Mouse (Mus musculus) lung, postnatal 0 days (tissue): ENCODE data around the gene Ajm1. TPM values are rescaled to one million over a fixed set of nuclear protein-coding genes. Genes with fewer than 3 reads are reported as not detected.

Experiments
- ATAC-seq: fragments of 200-750 bp; cut with Nextera tagmentation; 2 replicates; pipeline ENCODE4 v1.8.0; 2017; ENCODE audit warnings: moderate library complexity
- DNase-seq: peaks from one replicate; pipeline ENCODE4 v3.0.0-alpha.2; 2016; ENCODE audit warnings: low spot score
- H3K27ac ChIP-seq: fragments of 300-500 bp; sonication (generic); 2 replicates; pipeline ENCODE4 v1.5.1; 2014; ENCODE audit warnings: antibody characterized with exemption, mild to moderate bottlenecking, low read length, mixed read lengths
- H3K27me3 ChIP-seq: fragments of 300-500 bp; sonication (generic); replicated peaks from 2 replicates; pipeline ENCODE4 v1.6.1; 2014; ENCODE audit warnings: low read length, mixed read lengths; ENCODE audit not compliant: insufficient read depth
- H3K36me3 ChIP-seq: fragments of 300-500 bp; sonication (generic); 2 replicates; pipeline ENCODE4 v1.6.1; 2014; ENCODE audit warnings: low read length, mixed read lengths; ENCODE audit not compliant: insufficient read depth
- H3K4me1 ChIP-seq: fragments of 300-500 bp; sonication (generic); 2 replicates; pipeline ENCODE4 v1.6.1; 2014; ENCODE audit warnings: antibody characterized with exemption, low read depth, low read length, mixed read lengths; ENCODE audit not compliant: insufficient read depth
- H3K4me2 ChIP-seq: fragments of 300-500 bp; sonication (generic); replicated peaks from 2 replicates; pipeline ENCODE4 v1.6.1; 2014; ENCODE audit warnings: low read depth, mild to moderate bottlenecking, low read length, moderate library complexity, mixed read lengths
- H3K4me3 ChIP-seq: fragments of 300-500 bp; sonication (generic); 2 replicates; pipeline ENCODE4 v1.5.1; 2014; ENCODE audit warnings: low read depth, low read length
- H3K9ac ChIP-seq: fragments of 300-500 bp; sonication (generic); replicated peaks from 2 replicates; pipeline ENCODE4 v1.6.1; 2014; ENCODE audit warnings: low read depth, mild to moderate bottlenecking
- H3K9me3 ChIP-seq: fragments of 300-500 bp; sonication (generic); 2 replicates; pipeline ENCODE4 v1.6.1; 2016; ENCODE audit warnings: low read length, mixed read lengths
- CTCF ChIP-seq: IDR thresholded peaks from 2 replicates; pipeline ENCODE4 v1.5.1; 2016; ENCODE audit warnings: antibody characterized with exemption, mild to moderate bottlenecking
- EP300 ChIP-seq: IDR thresholded peaks from 2 replicates; pipeline ENCODE4 v1.6.1; 2016; ENCODE audit warnings: antibody characterized with exemption, mild to moderate bottlenecking, control low read depth
- WGBS: fragments of 180-500 bp; shearing (Covaris S2); extraction: QIAGEN DNeasy Blood & Tissue Kit; methylation state at CpG from one replicate; pipeline ENCODE4 v1.1.7; 2014; 5-methylcytosine and 5-hydroxymethylcytosine counted together
- polyA plus RNA-seq: library from polyadenylated mRNA; unstranded; fragments of >200 nt; fragmentation: Nextera tagmentation; extraction: Ambion mirVana; gene quantifications from 2 replicates; pipeline ENCODE4 v1.2.1, GENCODE M21; 2015

Ajm1 gene
- polyA plus RNA-seq, 1 experiment from 2014 or later: not detected

DNA sequence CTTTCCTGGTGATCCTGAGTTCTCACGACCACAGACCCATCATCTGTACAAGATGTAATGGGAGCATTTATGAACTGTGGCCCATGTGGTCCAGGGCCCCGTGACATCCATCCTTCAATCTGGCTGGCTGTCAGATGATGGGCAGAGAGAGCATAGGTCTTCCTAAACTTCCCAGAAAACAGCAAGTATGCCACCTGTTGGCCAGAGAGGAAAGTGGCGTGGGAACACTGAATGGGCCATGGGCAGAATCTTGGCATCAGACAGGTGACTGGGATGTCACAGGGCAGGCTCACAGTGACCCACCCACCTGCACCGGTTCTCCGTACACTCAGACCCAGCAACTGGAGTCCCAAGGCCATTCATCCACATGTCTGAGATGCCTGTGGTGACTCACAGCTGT, 30.4 kb downstream of the Ajm1 start:
- H3K9me3 ChIP-seq: no peaks in the 10 kb centered on the region
- H3K36me3 ChIP-seq: no peaks in the 10 kb centered on the region
- H3K9ac ChIP-seq: no peak overlapping the region
- H3K4me1 ChIP-seq: no peaks in the 10 kb centered on the region; the same call in 1 of the 2 replicates
- no peak overlapping the region for H3K27ac ChIP-seq
- TF ChIP-seq CTCF (peak; percentile 81), EP300 (no peak)
- no peaks in the 10 kb centered on the region for H3K27me3 ChIP-seq
- ATAC-seq (no peak), DNase-seq (peak; percentile 30)
- H3K4me2 ChIP-seq: no peak overlapping the region
- WGBS: 27% methylated on average over 5 of the region's 5 CpGs
- no peak overlapping the region for H3K4me3 ChIP-seq

GRCm38 (mm10) chr2:25549021-25549991, 32.3 kb downstream of the Ajm1 start:
- no peaks in the 10 kb centered on the region for H3K36me3 ChIP-seq
- no peak for ATAC-seq
- H3K9me3 ChIP-seq: no peaks in the 10 kb centered on the region
- H3K4me3 ChIP-seq: no peak overlapping the region
- H3K27me3 ChIP-seq: no peaks in the 10 kb centered on the region
- TF ChIP-seq CTCF: no peak
- no peak for TF ChIP-seq EP300
- no peak overlapping the region for H3K4me2 ChIP-seq
- no peak overlapping the region for H3K27ac ChIP-seq
- 67% methylated on average over 9 of the region's 9 CpGs for WGBS
- no peak for DNase-seq
- H3K9ac ChIP-seq: no peak overlapping the region
- H3K4me1 ChIP-seq: peaks cover 4% of the 10 kb centered on the region; the same call in 1 of the 2 replicates

DNA sequence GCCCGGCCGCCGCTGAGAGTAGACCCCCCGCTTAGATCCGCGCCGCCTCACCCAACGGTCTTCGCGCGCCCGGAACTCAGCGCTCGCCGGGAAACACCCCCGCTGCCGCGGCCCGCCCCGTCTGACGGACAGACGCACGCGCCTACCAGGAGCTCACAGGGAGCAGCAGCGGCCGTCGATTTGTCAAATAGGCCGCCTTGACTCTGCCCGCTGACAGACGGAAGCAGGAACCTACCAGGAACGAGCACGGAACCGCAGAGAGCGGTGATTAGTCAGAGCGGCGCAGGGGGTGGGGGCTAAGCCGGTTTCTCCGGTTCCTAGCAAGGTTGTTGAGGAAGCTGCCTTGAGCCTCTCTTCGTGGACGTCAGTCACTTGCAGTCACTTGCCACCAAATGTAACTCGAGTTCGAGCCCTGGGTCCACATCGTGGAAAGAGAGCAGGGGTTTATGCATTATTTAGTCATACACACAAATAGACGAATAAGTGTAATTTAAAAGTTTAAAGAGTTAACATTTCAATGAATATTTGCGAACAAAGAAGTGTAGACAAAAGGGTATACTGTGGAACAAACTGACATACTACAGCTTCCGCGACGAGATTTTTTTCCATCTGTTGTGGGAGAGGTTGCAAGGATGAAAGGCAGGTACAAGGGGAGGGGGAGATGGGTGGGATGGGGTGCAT, 34.6 kb downstream of the Ajm1 start, which contains the start of gene Traf2:
Gene Traf2 (minus strand): TSS at position 130 of the 681 bp plus-strand sequence.
- Histone ChIP-seq H3K9ac (peak within 1 kb of the TSS; percentile 62), H3K4me1 (peaks cover 4% of the 10 kb centered on the region; the same call in 1 of the 2 replicates), H3K9me3 (no peaks in the 10 kb centered on the region), H3K4me3 (peak within 1 kb of the TSS; percentile 72), H3K27me3 (no peaks in the 10 kb centered on the region), H3K4me2 (peak within 1 kb of the TSS; percentile 75), H3K36me3 (no peaks in the 10 kb centered on the region), H3K27ac (peak within 1 kb of the TSS; percentile 83)
- no peak for TF ChIP-seq EP300
- TF ChIP-seq CTCF: no peak
- 4% methylated on average over 29 of the region's 48 CpGs for WGBS
- peak; percentile 100 for ATAC-seq
- peak; percentile 99 for DNase-seq

GRCm38 (mm10) chr2:25545996-25546810, 35.4 kb downstream of the Ajm1 start:
- H3K9me3 ChIP-seq: no peaks in the 10 kb centered on the region
- ATAC-seq (peak; percentile 79), DNase-seq (no peak)
- H3K36me3 ChIP-seq: no peaks in the 10 kb centered on the region
- peaks cover 4% of the 10 kb centered on the region; the same call in 1 of the 2 replicates for H3K4me1 ChIP-seq
- H3K9ac ChIP-seq: peak overlapping the region; percentile 62
- TF ChIP-seq CTCF (0 out of 2 replicates have a peak, but pooled peaks have one; percentile 7), EP300 (no peak)
- 9% methylated on average over 21 of the region's 43 CpGs for WGBS
- peak overlapping the region; percentile 72 for H3K4me3 ChIP-seq
- H3K27ac ChIP-seq: peak overlapping the region; percentile 83
- H3K27me3 ChIP-seq: no peaks in the 10 kb centered on the region
- H3K4me2 ChIP-seq: peak overlapping the region; percentile 75

DNA sequence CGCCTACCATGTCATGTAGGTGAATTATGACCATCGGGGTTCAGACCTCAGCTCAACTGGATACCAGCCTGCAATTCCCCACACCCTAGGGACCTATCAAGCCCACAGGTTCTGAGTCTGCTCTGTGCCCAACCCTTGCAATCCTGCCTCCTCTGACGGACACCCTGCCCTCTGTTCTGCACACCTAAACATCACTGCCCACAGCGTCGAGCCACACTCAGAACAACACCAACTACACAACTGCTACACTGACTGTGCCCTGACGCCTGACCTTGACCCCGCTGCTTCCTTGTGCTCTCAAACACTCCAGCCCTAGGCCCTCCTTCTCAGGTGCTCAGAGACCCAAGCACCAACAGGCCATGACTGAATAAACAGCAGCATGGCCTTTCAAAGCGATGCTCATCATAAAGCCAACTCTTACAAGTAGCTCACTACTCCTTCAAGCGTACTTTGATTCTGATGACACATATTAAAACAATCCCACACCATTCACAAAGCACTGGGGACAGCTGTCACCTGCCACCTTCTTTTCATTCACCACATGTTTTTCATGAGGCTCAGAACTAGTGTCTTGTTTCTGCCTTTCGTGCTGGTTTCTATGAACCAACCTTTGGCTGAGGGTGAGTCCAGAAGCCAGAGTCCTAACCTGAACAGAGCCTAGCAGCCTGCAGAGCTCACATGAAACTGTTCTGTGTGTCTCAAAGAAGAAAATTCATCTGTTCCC, 39.8 kb downstream of the Ajm1 start:
- no peak overlapping the region for H3K4me2 ChIP-seq
- H3K36me3 ChIP-seq: 0 out of 2 replicates have a peak, but pooled peaks cover 3% of the 10 kb centered on the region
- H3K4me1 ChIP-seq: peaks cover 4% of the 10 kb centered on the region; the same call in 1 of the 2 replicates
- no peaks in the 10 kb centered on the region for H3K27me3 ChIP-seq
- WGBS: 71% methylated on average over 10 of the region's 10 CpGs
- H3K4me3 ChIP-seq: no peak overlapping the region
- H3K9me3 ChIP-seq: no peaks in the 10 kb centered on the region
- DNase-seq (no peak), ATAC-seq (no peak)
- no peak overlapping the region for H3K9ac ChIP-seq
- H3K27ac ChIP-seq: no peak overlapping the region
- TF ChIP-seq EP300 (no peak), CTCF (no peak)
